14 mouse cellular contexts compared by ENCODE assay signal in the genomic region with DNA sequence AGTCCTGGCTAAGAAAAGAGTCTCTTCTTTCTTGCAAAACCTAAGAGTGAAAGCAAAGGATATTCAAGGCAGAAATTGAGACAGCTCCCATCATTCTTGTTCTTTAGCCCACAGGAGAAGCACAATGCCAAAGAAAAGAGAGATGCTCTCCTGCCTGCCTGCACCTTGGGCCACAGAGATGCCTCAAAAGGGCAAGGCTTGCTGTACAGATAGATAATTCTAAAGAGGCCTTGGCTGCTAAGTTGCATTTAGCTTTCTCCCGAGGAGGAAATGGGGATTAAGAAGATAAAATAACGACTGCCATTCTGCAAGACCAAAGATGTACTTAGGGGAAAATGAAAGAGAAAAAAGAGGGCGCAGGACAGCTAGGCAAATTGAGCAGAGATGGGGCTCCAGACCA. TPM values are rescaled to one million over a fixed set of nuclear protein-coding genes. Genes with fewer than 3 reads are reported as not detected.
DNase-seq lines count a peak whose midpoint lies in the region; ATAC-seq lines count a peak whose summit lies in the region.
"Had no signal": no experiment of that assay in that cellular context is flagged by ENCODE, and none has a peak within 500 bp of the region (broad histone marks: within the 10 kb centered on the region; RNA-seq: fewer than 3 reads in every experiment).

No protein-coding gene starts in this region.

- H3K27me3 ChIP-seq in hindbrain, embryonic 11.5 days (ENCODE audit: control insufficient read depth, insufficient read depth, low read length): peaks cover 95% of the 10 kb centered on the region
- H3K27me3 ChIP-seq in hindbrain, embryonic 13.5 days: peaks cover 99% of the 10 kb centered on the region
- peaks cover 84% of the 10 kb centered on the region for H3K27me3 ChIP-seq in limb, embryonic 10.5 days (ENCODE audit: low read depth, poor library complexity, severe bottlenecking)
- H3K27me3 ChIP-seq in neural tube, embryonic 14.5 days (ENCODE audit: control insufficient read depth, insufficient read depth, low read length): peaks cover 39% of the 10 kb centered on the region

- DNase-seq in hindbrain, embryonic 11.5 days (ENCODE audit: low spot score): peak; percentile 61
- DNase-seq in urinary bladder, adult 2 months (ENCODE audit: low spot score): peak; percentile 23
- DNase-seq in urinary bladder, postnatal 4 days (ENCODE audit: low spot score in 2 of 2): no peak
- no peak for DNase-seq in limb, embryonic 10.5 days (ENCODE audit: low spot score)
- DNase-seq in spleen, postnatal 10 days (ENCODE audit: low spot score in 2 of 2): no peak
- DNase-seq in spleen, adult 12 weeks (ENCODE audit: low spot score): no peak
- DNase-seq: cerebellum, postnatal 14 days had no signal

- H3K9ac ChIP-seq in hindbrain, embryonic 11.5 days (ENCODE audit: low read depth, low read length): no peak overlapping the region
- no peak overlapping the region for H3K9ac ChIP-seq in hindbrain, embryonic 13.5 days
- peak overlapping the region; percentile 48 for H3K9ac ChIP-seq in neural tube, embryonic 14.5 days (replicated peaks; ENCODE audit: low read depth, low read length)
- H3K9ac ChIP-seq: liver, embryonic 14.5 days had no signal

- no peak overlapping the region for H3K27ac ChIP-seq in hindbrain, embryonic 11.5 days (ENCODE audit: low read depth, low read length)
- H3K27ac ChIP-seq in hindbrain, embryonic 13.5 days: no peak overlapping the region
- H3K27ac ChIP-seq in limb, embryonic 10.5 days: peak overlapping the region; percentile 99
- H3K27ac ChIP-seq in neural tube, embryonic 14.5 days (ENCODE audit: low read depth, low read length): no peak overlapping the region
- H3K27ac ChIP-seq: liver, embryonic 14.5 days had no signal

- H3K9me3 ChIP-seq in hindbrain, embryonic 11.5 days (ENCODE audit: control insufficient read depth, low read length): no peaks in the 10 kb centered on the region
- H3K9me3 ChIP-seq in hindbrain, embryonic 13.5 days: no peaks in the 10 kb centered on the region
- no peaks in the 10 kb centered on the region for H3K9me3 ChIP-seq in limb, embryonic 10.5 days (replicated peaks)
- H3K9me3 ChIP-seq in neural tube, embryonic 14.5 days (ENCODE audit: control insufficient read depth, low read length): no peaks in the 10 kb centered on the region

- H3K4me2 ChIP-seq in hindbrain, embryonic 11.5 days (replicated peaks; ENCODE audit: low read depth, low read length): no peak overlapping the region
- no peak overlapping the region for H3K4me2 ChIP-seq in hindbrain, embryonic 13.5 days
- H3K4me2 ChIP-seq in neural tube, embryonic 14.5 days (ENCODE audit: low read depth, low read length): peak overlapping the region; percentile 40

- no peak for ATAC-seq in hindbrain, embryonic 11.5 days (ENCODE audit: low FRiP score)
- ATAC-seq in hindbrain, embryonic 13.5 days (ENCODE audit: low FRiP score): no peak
- ATAC-seq in neural tube, embryonic 14.5 days (ENCODE audit: low read depth): no peak
- ATAC-seq: forebrain, embryonic 16.5 days; lung, postnatal 0 days had no signal

- 7% methylated on average over 3 of the region's 3 CpGs for WGBS in hindbrain, embryonic 11.5 days
- 4% methylated on average over 3 of the region's 3 CpGs for WGBS in hindbrain, embryonic 13.5 days
- WGBS in limb, embryonic 10.5 days: 0% methylated on average over 3 of the region's 3 CpGs
- WGBS in neural tube, embryonic 14.5 days: 3% methylated on average over 3 of the region's 3 CpGs

- H3K36me3 ChIP-seq in hindbrain, embryonic 11.5 days (ENCODE audit: control insufficient read depth, insufficient read depth, low read length): no peaks in the 10 kb centered on the region
- H3K36me3 ChIP-seq in hindbrain, embryonic 13.5 days: no peaks in the 10 kb centered on the region
- peaks cover 34% of the 10 kb centered on the region for H3K36me3 ChIP-seq in limb, embryonic 10.5 days
- no peaks in the 10 kb centered on the region for H3K36me3 ChIP-seq in neural tube, embryonic 14.5 days (ENCODE audit: control insufficient read depth, insufficient read depth, low read length)

- no peak overlapping the region for H3K4me3 ChIP-seq in hindbrain, embryonic 11.5 days (ENCODE audit: low read depth, low read length)
- no peak overlapping the region for H3K4me3 ChIP-seq in hindbrain, embryonic 13.5 days
- peak overlapping the region; percentile 90 for H3K4me3 ChIP-seq in limb, embryonic 10.5 days
- peak overlapping the region; percentile 30 for H3K4me3 ChIP-seq in neural tube, embryonic 14.5 days (ENCODE audit: low read depth, low read length)

- H3K4me1 ChIP-seq in hindbrain, embryonic 11.5 days (replicated peaks; ENCODE audit: control insufficient read depth, insufficient read depth, low read length): peaks cover 2% of the 10 kb centered on the region; the same call in 1 of the 2 replicates
- 0 out of 2 replicates have a peak, but pooled peaks cover 5% of the 10 kb centered on the region for H3K4me1 ChIP-seq in hindbrain, embryonic 13.5 days (replicated peaks)
- peaks cover 77% of the 10 kb centered on the region for H3K4me1 ChIP-seq in limb, embryonic 10.5 days
- no peaks in the 10 kb centered on the region for H3K4me1 ChIP-seq in neural tube, embryonic 14.5 days (ENCODE audit: control insufficient read depth, insufficient read depth, low read length)

RNA-seq across cellular contexts. Expression of gene Hoxa11, which starts 1.3 kb away (rescaled TPM):
- not detected in 2 replicates for polyA plus RNA-seq in hindbrain, embryonic 11.5 days (2014; fragmentation: Nextera tagmentation; extraction: Ambion mirVana)
- not detected in 2 replicates for polyA plus RNA-seq in hindbrain, embryonic 13.5 days (2015; fragmentation: Nextera tagmentation; extraction: Ambion mirVana)
- 25.4 and 29.2 TPM in 2 replicates for polyA plus RNA-seq in urinary bladder, adult 2 months (2012; rRNA removed)
- polyA plus RNA-seq in limb, embryonic 10.5 days (2016; fragmentation: Nextera tagmentation; extraction: Ambion mirVana): 71.6 and 74.9 TPM in 2 replicates
- polyA plus RNA-seq in neural tube, embryonic 14.5 days (2014; fragmentation: Nextera tagmentation; extraction: Ambion mirVana): 0.09 TPM in 1 of 2 replicates, not detected in the other
- polyA plus RNA-seq: forebrain, embryonic 16.5 days; heart, embryonic 14.5 days; inflammation-experienced regulatory T-cells, adult 6 months; liver, embryonic 14.5 days; lung, postnatal 0 days had no signal

RNA-seq across cellular contexts. Expression of gene Hoxa10, which starts 6.3 kb away (rescaled TPM):
- not detected in 2 replicates for polyA plus RNA-seq in hindbrain, embryonic 11.5 days (2014; fragmentation: Nextera tagmentation; extraction: Ambion mirVana)
- 0.22 TPM in 1 of 2 replicates, not detected in the other for polyA plus RNA-seq in hindbrain, embryonic 13.5 days (2015; fragmentation: Nextera tagmentation; extraction: Ambion mirVana)
- 79.4 and 93.6 TPM in 2 replicates for polyA plus RNA-seq in urinary bladder, adult 2 months (2012; rRNA removed)
- 175 and 195 TPM in 2 replicates for polyA plus RNA-seq in limb, embryonic 10.5 days (2016; fragmentation: Nextera tagmentation; extraction: Ambion mirVana)
- 50.5 and 79.4 TPM in 2 replicates for polyA plus RNA-seq in neural tube, embryonic 14.5 days (2014; fragmentation: Nextera tagmentation; extraction: Ambion mirVana)
- polyA plus RNA-seq: forebrain, embryonic 16.5 days; inflammation-experienced regulatory T-cells, adult 6 months; lung, postnatal 0 days had no signal

RNA-seq across cellular contexts. Expression of gene Hoxa13, which starts 13.8 kb away (rescaled TPM):
- not detected in 2 replicates for polyA plus RNA-seq in hindbrain, embryonic 11.5 days (2014; fragmentation: Nextera tagmentation; extraction: Ambion mirVana)
- not detected in 2 replicates for polyA plus RNA-seq in hindbrain, embryonic 13.5 days (2015; fragmentation: Nextera tagmentation; extraction: Ambion mirVana)
- 32.5 and 40.7 TPM in 2 replicates for polyA plus RNA-seq in urinary bladder, adult 2 months (2012; rRNA removed)
- 2.7 and 11.1 TPM in 2 replicates for polyA plus RNA-seq in limb, embryonic 10.5 days (2016; fragmentation: Nextera tagmentation; extraction: Ambion mirVana)
- not detected in 2 replicates for polyA plus RNA-seq in neural tube, embryonic 14.5 days (2014; fragmentation: Nextera tagmentation; extraction: Ambion mirVana)
- polyA plus RNA-seq: forebrain, embryonic 16.5 days; heart, embryonic 14.5 days; inflammation-experienced regulatory T-cells, adult 6 months; lung, postnatal 0 days had no signal

RNA-seq across cellular contexts. Expression of gene Hoxa9, which starts 16.0 kb away (rescaled TPM):
- 0.25 and 1.1 TPM in 2 replicates for polyA plus RNA-seq in hindbrain, embryonic 11.5 days (2014; fragmentation: Nextera tagmentation; extraction: Ambion mirVana)
- 0.72 and 1.3 TPM in 2 replicates for polyA plus RNA-seq in hindbrain, embryonic 13.5 days (2015; fragmentation: Nextera tagmentation; extraction: Ambion mirVana)
- polyA plus RNA-seq in urinary bladder, adult 2 months (2012; rRNA removed): 48.1 and 60.0 TPM in 2 replicates
- 95.7 and 123 TPM in 2 replicates for polyA plus RNA-seq in limb, embryonic 10.5 days (2016; fragmentation: Nextera tagmentation; extraction: Ambion mirVana)
- polyA plus RNA-seq in neural tube, embryonic 14.5 days (2014; fragmentation: Nextera tagmentation; extraction: Ambion mirVana): 122 and 151 TPM in 2 replicates
- polyA plus RNA-seq: forebrain, embryonic 16.5 days had no signal

RNA-seq across cellular contexts. Expression of gene Hoxa7, which starts 25.3 kb away (rescaled TPM):
- polyA plus RNA-seq in hindbrain, embryonic 11.5 days (2014; fragmentation: Nextera tagmentation; extraction: Ambion mirVana): 0.34 and 1.9 TPM in 2 replicates
- 7.4 and 14.9 TPM in 2 replicates for polyA plus RNA-seq in hindbrain, embryonic 13.5 days (2015; fragmentation: Nextera tagmentation; extraction: Ambion mirVana)
- 27.6 and 28.6 TPM in 2 replicates for polyA plus RNA-seq in urinary bladder, adult 2 months (2012; rRNA removed)
- 24.7 and 24.8 TPM in 2 replicates for polyA plus RNA-seq in limb, embryonic 10.5 days (2016; fragmentation: Nextera tagmentation; extraction: Ambion mirVana)
- polyA plus RNA-seq in neural tube, embryonic 14.5 days (2014; fragmentation: Nextera tagmentation; extraction: Ambion mirVana): 90.8 and 110 TPM in 2 replicates
- polyA plus RNA-seq: forebrain, embryonic 16.5 days; inflammation-experienced regulatory T-cells, adult 6 months had no signal

Comparison
In these comparisons a context has a peak if more than half of its experiments do, and no peak if none do; other contexts are left out.
1. DNase-seq: peak in hindbrain, embryonic 11.5 days (single experiment) and urinary bladder, adult 2 months (single experiment); none in urinary bladder, postnatal 4 days (0 of 2), limb, embryonic 10.5 days (single experiment), spleen, postnatal 10 days (0 of 2) and spleen, adult 12 weeks (single experiment).
2. H3K4me3 ChIP-seq: peak in limb, embryonic 10.5 days (single experiment) and neural tube, embryonic 14.5 days (single experiment); none in hindbrain, embryonic 11.5 days (single experiment) and hindbrain, embryonic 13.5 days (single experiment).
3. RNA of gene Hoxa11, which starts 1.3 kb away (polyA plus RNA-seq): 71.6 to 74.9 TPM in limb, embryonic 10.5 days and 25.4 to 29.2 TPM in urinary bladder, adult 2 months; 0.09 TPM in neural tube, embryonic 14.5 days, not detected in hindbrain, embryonic 11.5 days and not detected in hindbrain, embryonic 13.5 days; every median in the first group is over 10 times any median in the second.
4. RNA of gene Hoxa10, which starts 6.3 kb away (polyA plus RNA-seq): 175 to 195 TPM in limb, embryonic 10.5 days, 79.4 to 93.6 TPM in urinary bladder, adult 2 months and 50.5 to 79.4 TPM in neural tube, embryonic 14.5 days; 0.22 TPM in hindbrain, embryonic 13.5 days and not detected in hindbrain, embryonic 11.5 days; every median in the first group is over 10 times any median in the second.